Comparison of ENCODE assay signal across 9 mouse cellular contexts in the genomic region with DNA sequence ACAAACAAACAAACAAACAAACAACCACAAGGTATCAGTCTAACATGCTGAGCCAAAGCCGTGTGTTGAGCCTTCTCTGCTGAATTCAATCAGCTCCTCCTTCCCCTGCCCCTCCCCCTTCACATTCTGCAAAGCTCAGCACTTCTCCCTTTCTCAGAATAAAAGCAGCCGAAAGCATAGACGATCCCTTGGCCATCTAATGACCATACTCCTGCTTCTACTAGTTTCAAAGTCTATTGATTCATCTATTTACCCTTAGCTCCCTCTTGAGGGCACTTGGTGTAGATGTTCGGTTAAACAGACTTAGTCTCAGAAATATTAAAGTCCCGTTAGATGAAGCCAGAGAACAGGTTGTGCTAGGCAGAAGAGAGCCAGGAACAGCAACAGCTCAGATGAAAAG. TPM values are rescaled to one million over a fixed set of nuclear protein-coding genes. Genes with fewer than 3 reads are reported as not detected.
DNase-seq lines count a peak whose midpoint lies in the region; ATAC-seq and TF ChIP-seq lines count a peak whose summit lies in the region.
"Had no signal": no experiment of that assay in that cellular context is flagged by ENCODE, and none has a peak within 500 bp of the region (broad histone marks: within the 10 kb centered on the region; RNA-seq: fewer than 3 reads in every experiment).

No protein-coding gene starts in this region.

- H3K9me3 ChIP-seq in kidney, postnatal 0 days (replicated peaks; ENCODE audit: low read length) = no peaks in the 10 kb centered on the region
- no peaks in the 10 kb centered on the region for H3K9me3 ChIP-seq in kidney, embryonic 14.5 days (ENCODE audit: control insufficient read depth, low read length)

- peak; percentile 12 for DNase-seq in CD4-positive, CD25-positive, alpha-beta regulatory T cell, adult 2 months (ENCODE audit: low read depth, low spot score)
- DNase-seq in kidney, postnatal 0 days (ENCODE audit: low spot score) = peak; percentile 64
- peak; percentile 25 for DNase-seq in ES-CJ7 (ENCODE audit: low read depth, low spot score)
- DNase-seq in induced T-regulatory cell, adult 2 months (ENCODE audit: low read depth) = peak; percentile 30
- no peak for DNase-seq in spleen, postnatal 14 days (ENCODE audit: low spot score in 2 of 2)
- DNase-seq in right cerebral cortex, adult 18-20 months = no peak
- DNase-seq: adrenal gland, postnatal 25 days had no signal

- H3K27me3 ChIP-seq in kidney, postnatal 0 days (ENCODE audit: insufficient read depth, low read length) = no peaks in the 10 kb centered on the region
- H3K27me3 ChIP-seq in kidney, embryonic 14.5 days (ENCODE audit: control insufficient read depth, insufficient read depth, low read length) = no peaks in the 10 kb centered on the region

- H3K9ac ChIP-seq in kidney, postnatal 0 days (ENCODE audit: low read depth, low read length) = no peak overlapping the region
- no peak overlapping the region for H3K9ac ChIP-seq in kidney, embryonic 14.5 days (ENCODE audit: low read depth, low read length)

- H3K4me1 ChIP-seq in kidney, postnatal 0 days (replicated peaks; ENCODE audit: insufficient read depth, low read length) = no peaks in the 10 kb centered on the region
- no peaks in the 10 kb centered on the region for H3K4me1 ChIP-seq in kidney, embryonic 14.5 days (ENCODE audit: control insufficient read depth, insufficient read depth, low read length)

- peak; percentile 69 for TF ChIP-seq CTCF in kidney, postnatal 0 days (IDR thresholded peaks at IDR 0.05; ENCODE audit: low read depth)

- no peak overlapping the region for H3K4me3 ChIP-seq in kidney, postnatal 0 days (replicated peaks; ENCODE audit: low read depth, low read length)
- no peak overlapping the region for H3K4me3 ChIP-seq in kidney, embryonic 14.5 days (ENCODE audit: low read length)

- no peak for ATAC-seq in CD4-positive, CD25-positive, alpha-beta regulatory T cell, adult 4 months
- no peak for ATAC-seq in kidney, postnatal 0 days (replicated peaks; ENCODE audit: low FRiP score, low read depth)
- ATAC-seq in kidney, embryonic 14.5 days (ENCODE audit: low FRiP score, low TSS enrichment) = no peak

- 25% methylated on average over 5 of the region's 5 CpGs for WGBS in kidney, postnatal 0 days
- 30% methylated on average over 5 of the region's 5 CpGs for WGBS in kidney, embryonic 14.5 days

- no peaks in the 10 kb centered on the region for H3K36me3 ChIP-seq in kidney, postnatal 0 days (ENCODE audit: insufficient read depth, low read length)
- no peaks in the 10 kb centered on the region for H3K36me3 ChIP-seq in kidney, embryonic 14.5 days (ENCODE audit: control insufficient read depth, insufficient read depth, low read length)

- no peak overlapping the region for H3K27ac ChIP-seq in kidney, postnatal 0 days
- no peak overlapping the region for H3K27ac ChIP-seq in kidney, embryonic 14.5 days (ENCODE audit: low read depth, low read length)

- no peak overlapping the region for H3K4me2 ChIP-seq in kidney, postnatal 0 days (ENCODE audit: low read length)
- no peak overlapping the region for H3K4me2 ChIP-seq in kidney, embryonic 14.5 days (replicated peaks; ENCODE audit: low read depth, low read length)

RNA-seq across cellular contexts. Expression of gene Dram1, which starts 48.2 kb away (rescaled TPM):
- polyA plus RNA-seq in CD4-positive, CD25-positive, alpha-beta regulatory T cell, adult 4 months (2017; shearing (Covaris generic)) = under 1 TPM; 0.48 to 0.98 TPM
- polyA plus RNA-seq in kidney, postnatal 0 days (2015; fragmentation: Nextera tagmentation; extraction: Ambion mirVana) = 5.6 and 5.9 TPM in 2 replicates
- 0.99 and 1.0 TPM in 2 replicates for polyA plus RNA-seq in kidney, embryonic 14.5 days (2014; fragmentation: Nextera tagmentation; extraction: Ambion mirVana)

RNA-seq across cellular contexts. Expression of gene Gnptab, which starts 48.2 kb away (rescaled TPM):
- 1 to 10 TPM; 4.1 to 6.5 TPM for polyA plus RNA-seq in CD4-positive, CD25-positive, alpha-beta regulatory T cell, adult 4 months (2017; shearing (Covaris generic))
- 9.0 and 10.2 TPM in 2 replicates for polyA plus RNA-seq in kidney, postnatal 0 days (2015; fragmentation: Nextera tagmentation; extraction: Ambion mirVana)
- polyA plus RNA-seq in kidney, embryonic 14.5 days (2014; fragmentation: Nextera tagmentation; extraction: Ambion mirVana) = 6.7 and 17.6 TPM in 2 replicates

Comparison
In these comparisons a context has a peak if more than half of its experiments do, and no peak if none do; other contexts are left out.
1. DNase-seq: peak in CD4-positive, CD25-positive, alpha-beta regulatory T cell, adult 2 months (single experiment), kidney, postnatal 0 days (single experiment), ES-CJ7 (single experiment) and induced T-regulatory cell, adult 2 months (single experiment); none in spleen, postnatal 14 days (0 of 2) and right cerebral cortex, adult 18-20 months (single experiment).